Mouse (Mus musculus) testis, postnatal 10 days (tissue): ENCODE data around the gene Slu7.

Source experiments
- DNase-seq: peaks from one replicate; pipeline ENCODE4 v3.0.0; 2021; ENCODE audit warnings: low spot score

Slu7 gene

GRCm38 (mm10) chr11:43485855-43486254 is 52.3 kb downstream of the Slu7 start:
- no peak for DNase-seq

- peak; percentile 90 for DNase-seq
These were observed 59.1 kb downstream of the Slu7 start for GRCm38 (mm10) chr11:43492663-43493062.

GRCm38 (mm10) chr11:43493815-43494409 is 60.4 kb downstream of the Slu7 start:
- DNase-seq: peak; percentile 84

GRCm38 (mm10) chr11:43495037-43495436 is 61.5 kb downstream of the Slu7 start:
- no peak for DNase-seq

- DNase-seq: peak; percentile 67
These were observed 62.0 kb downstream of the Slu7 start for GRCm38 (mm10) chr11:43495532-43495931.
